Mouse (Mus musculus) c-Kit-negative CD71-positive TER-119-positive erythroid progenitor cells, embryonic 14.5 days (primary cell): ENCODE results near the gene Plxnb2.

Source experiments
- DNase-seq: peaks from one replicate; pipeline ENCODE4 v3.0.0-alpha.2; 2013; ENCODE audit warnings: low read depth, low spot score

Plxnb2 gene

GRCm38 (mm10) chr15:89149271-89150040 lies 31.1 kb downstream of the Plxnb2 start, which contains the start of gene Mapk11:
Gene Mapk11, minus strand, starts transcription at chr15:89149628.
- no peak for DNase-seq

GRCm38 (mm10) chr15:89148496-89149270 lies 31.9 kb downstream of the Plxnb2 start:
- DNase-seq, result no peak

- no peak for DNase-seq
Measured at GRCm38 (mm10) chr15:89147895-89148294, 32.7 kb downstream of the Plxnb2 start.

- no peak for DNase-seq
Measured at GRCm38 (mm10) chr15:89147456-89147855, 33.1 kb downstream of the Plxnb2 start.

GRCm38 (mm10) chr15:89147024-89147423 lies 33.6 kb downstream of the Plxnb2 start:
- no peak for DNase-seq

GRCm38 (mm10) chr15:89146537-89146936 lies 34.1 kb downstream of the Plxnb2 start:
- no peak for DNase-seq

- DNase-seq, result no peak
Measured at GRCm38 (mm10) chr15:89145813-89146350, 34.7 kb downstream of the Plxnb2 start.

- DNase-seq, result no peak
Measured at GRCm38 (mm10) chr15:89144965-89145364, 35.6 kb downstream of the Plxnb2 start.

GRCm38 (mm10) chr15:89143134-89143533 lies 37.5 kb downstream of the Plxnb2 start:
- no peak for DNase-seq

- no peak for DNase-seq
Measured at GRCm38 (mm10) chr15:89141905-89142304, 38.7 kb downstream of the Plxnb2 start.

GRCm38 (mm10) chr15:89141443-89141842 lies 39.1 kb downstream of the Plxnb2 start:
- no peak for DNase-seq

GRCm38 (mm10) chr15:89140659-89141252 lies 39.8 kb downstream of the Plxnb2 start, which contains the start of gene Mapk12:
Gene Mapk12, minus strand, starts transcription at chr15:89140703.
- DNase-seq, result no peak

GRCm38 (mm10) chr15:89140048-89140658 lies 40.4 kb downstream of the Plxnb2 start:
- no peak for DNase-seq

- DNase-seq, result no peak
Measured at GRCm38 (mm10) chr15:89138531-89138930, 42.1 kb downstream of the Plxnb2 start.

- no peak for DNase-seq
Measured at GRCm38 (mm10) chr15:89138046-89138405, 42.6 kb downstream of the Plxnb2 start.

GRCm38 (mm10) chr15:89137378-89138045 lies 43.1 kb downstream of the Plxnb2 start:
- no peak for DNase-seq

GRCm38 (mm10) chr15:89136461-89137155 lies 44.0 kb downstream of the Plxnb2 start:
- DNase-seq, result no peak

GRCm38 (mm10) chr15:89131316-89131715 lies 49.3 kb downstream of the Plxnb2 start:
- no peak for DNase-seq

GRCm38 (mm10) chr15:89130245-89130644 lies 50.3 kb downstream of the Plxnb2 start:
- DNase-seq, result no peak
